Mouse (Mus musculus) embryonic fibroblast, embryonic 13.5 days (primary cell): ENCODE results near the gene Blzf1.

Source experiments
- CTCF ChIP-seq: IDR thresholded peaks from 2 replicates; pipeline ENCODE4 v1.5.1; 2011; ENCODE audit warnings: mild to moderate bottlenecking, control low read depth, low read length, moderate library complexity, borderline replicate concordance; ENCODE audit not compliant: insufficient read depth
- POLR2A ChIP-seq: IDR thresholded peaks from 2 replicates; pipeline ENCODE4 v1.6.1; 2011; ENCODE audit warnings: low read depth, mild to moderate bottlenecking, control low read depth, low read length, moderate library complexity

GRCm38 (mm10) chr1:164294071-164294470, 13.2 kb downstream of the Blzf1 start:
- TF ChIP-seq CTCF (no peak), POLR2A (no peak)
